Mouse (Mus musculus): ENCODE measurements around the gene C030005K15Rik. TPM values are rescaled to one million over a fixed set of nuclear protein-coding genes. Genes with fewer than 3 reads are reported as not detected.

The C030005K15Rik gene
- polyA plus RNA-seq (2017; shearing (Covaris generic)) = 0.32 TPM

GRCm38 (mm10) chr10:97726655-97727054 lies at the start of gene C030005K15Rik:
C030005K15Rik (minus strand) TSS chr10:97726755.

GRCm38 (mm10) chr10:97692913-97693312 lies 33.6 kb downstream of the C030005K15Rik start, which contains the start of gene Ccer1:
Ccer1 (plus strand) TSS chr10:97693059.

Other genes with a start within 250 kb of the C030005K15Rik start
- gene Dcn, start 247.1 kb downstream of the C030005K15Rik start, polyA plus RNA-seq (2017; shearing (Covaris generic)) = not detected
- gene Lum, start 161.6 kb downstream of the C030005K15Rik start, polyA plus RNA-seq (2017; shearing (Covaris generic)) = not detected
- not detected for gene Kera, start 119.9 kb downstream of the C030005K15Rik start, polyA plus RNA-seq (2017; shearing (Covaris generic))
- not detected for gene Epyc, start 82.7 kb downstream of the C030005K15Rik start, polyA plus RNA-seq (2017; shearing (Covaris generic))
- gene Ccer1, start 33.7 kb downstream of the C030005K15Rik start, polyA plus RNA-seq (2017; shearing (Covaris generic)) = not detected

All from effector memory CD4-positive, alpha-beta T cell, adult 5 months (primary cell).